Mouse (Mus musculus) megakaryocyte, embryonic 14.5 days (primary cell): ENCODE results near the gene Stx4a.

ENCODE experiments used
- FLI1 ChIP-seq: IDR thresholded peaks from 2 replicates; pipeline ENCODE4 v1.6.1; 2012; ENCODE audit warnings: low read length, inconsistent platforms, mixed read lengths
- GATA1 ChIP-seq: IDR thresholded peaks from 3 replicates; pipeline ENCODE4 v1.6.1; 2012; ENCODE audit warnings: mixed read lengths, low read length, inconsistent platforms, borderline replicate concordance

DNA sequence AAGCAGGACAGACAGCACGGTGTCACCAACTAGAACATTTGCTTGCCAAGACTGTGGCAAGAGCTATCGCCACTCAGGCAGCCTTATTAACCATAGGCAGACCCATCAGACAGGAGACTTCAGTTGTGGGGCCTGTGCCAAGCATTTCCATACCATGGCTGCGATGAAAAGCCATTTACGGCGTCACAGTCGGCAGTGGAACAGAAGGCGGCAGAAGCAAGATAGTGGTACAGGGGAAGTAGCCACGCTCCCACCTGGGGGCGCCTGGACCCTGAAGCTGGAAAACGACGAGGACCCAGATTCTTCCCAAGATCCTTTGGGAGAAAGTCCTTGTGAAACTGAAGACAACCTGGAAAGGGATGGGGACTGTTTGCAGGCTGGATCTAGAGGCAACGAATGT lies 56.3 kb downstream of the Stx4a start:
- TF ChIP-seq GATA1 (no peak), FLI1 (no peak)
